Mouse (Mus musculus) bone marrow, adult 2 months (tissue): ENCODE measurements around the gene Olfr1121. TPM values are rescaled to one million over a fixed set of nuclear protein-coding genes. Genes with fewer than 3 reads are reported as not detected.
"Not testable (repeated sequence)": the region's sequence is repeated elsewhere in the genome, so short reads cannot be mapped to it uniquely, and the experiment has no call there.

Experiments used
- H3K27ac ChIP-seq: fragments of 200-500 bp; 2 replicates; pipeline ENCODE4 v1.5.1; 2012; ENCODE audit warnings: low read depth, mild to moderate bottlenecking, control low read depth, inconsistent platforms, low read length; ENCODE audit not compliant: control insufficient read depth, poor library complexity, insufficient read depth
- H3K4me1 ChIP-seq: fragments of 200-500 bp; 2 replicates; pipeline ENCODE4 v1.6.1; 2011; ENCODE audit warnings: low read length; ENCODE audit not compliant: control insufficient read depth, insufficient read depth
- H3K4me3 ChIP-seq: fragments of 200-500 bp; replicated peaks from 2 replicates; pipeline ENCODE3; 2011; ENCODE audit warnings: mild to moderate bottlenecking, low read depth, low read length, control low read depth; ENCODE audit not compliant: control insufficient read depth
- CTCF ChIP-seq: fragments of 200-500 bp; IDR thresholded peaks from 2 replicates; pipeline ENCODE4 v1.5.1; 2011; ENCODE audit warnings: low read length, control low read depth; ENCODE audit not compliant: control insufficient read depth, insufficient read depth
- POLR2A ChIP-seq: fragments of 200-500 bp; IDR thresholded peaks from 2 replicates; pipeline ENCODE4 v1.6.1; 2011; ENCODE audit warnings: low read depth, mild to moderate bottlenecking, control low read depth, low read length, borderline replicate concordance; ENCODE audit not compliant: control insufficient read depth
- WGBS: fragments of 180-500 bp; shearing (Covaris S2); methylation state at CpG from one replicate; pipeline ENCODE4 v1.1.7; 2018; 5-methylcytosine and 5-hydroxymethylcytosine counted together
- polyA plus RNA-seq: library from polyadenylated mRNA; stranded (reverse); fragments of >200 nt; gene quantifications from 2 replicates; pipeline ENCODE4 v1.2.4, GENCODE M21; 2011; ENCODE audit warnings: low replicate concordance; ENCODE audit not compliant: missing spikeins, insufficient read depth, insufficient read length

The Olfr1121 gene
- polyA plus RNA-seq: not detected in 2 replicates

DNA sequence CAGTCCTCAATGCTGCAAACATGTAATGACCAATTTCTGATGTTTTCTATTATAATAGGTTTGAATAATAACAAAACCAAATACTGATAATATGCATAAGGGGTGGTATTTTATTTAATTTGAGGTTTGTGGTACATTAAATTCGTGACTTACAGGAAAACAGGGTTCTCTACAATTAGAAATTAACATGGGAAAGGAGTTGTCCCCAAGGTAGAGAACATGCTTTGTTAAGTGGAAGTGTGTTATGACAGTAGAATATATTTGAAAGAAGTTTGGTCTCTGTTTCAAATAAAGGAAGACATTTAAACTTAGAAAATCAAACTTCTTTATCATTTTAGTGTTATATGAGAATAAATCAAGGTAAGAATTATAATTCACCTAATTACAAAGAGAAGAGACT lies at the start of gene Olfr1121:
Olfr1121 (plus strand) TSS at position 301 of the 400 bp plus-strand sequence.
- TF ChIP-seq CTCF (no peak), POLR2A (no peak)
- no peak within 1 kb of the TSS for H3K27ac ChIP-seq
- 16% methylated on average over 1 of the region's 1 CpGs for WGBS
- H3K4me3 ChIP-seq: no peak within 1 kb of the TSS
- H3K4me1 ChIP-seq: no peaks in the 10 kb centered on the region

DNA sequence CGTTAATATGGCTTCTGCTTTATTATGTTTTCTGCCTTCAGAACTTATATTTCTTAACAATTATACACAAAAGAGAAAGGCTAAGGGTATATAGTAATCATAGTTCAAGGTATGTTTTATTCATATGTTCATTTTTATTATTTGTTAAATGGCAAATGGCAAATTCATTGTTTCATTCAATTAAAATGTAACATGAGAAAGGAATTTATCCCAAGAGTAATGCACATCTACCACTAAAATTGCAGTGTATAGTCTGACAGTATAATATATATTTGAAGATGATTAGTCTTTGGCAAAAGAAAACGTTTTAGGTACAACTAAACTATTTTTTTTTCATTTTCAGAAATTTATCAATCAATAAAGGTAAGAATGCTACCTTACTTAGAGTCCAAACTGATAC lies 15.2 kb upstream of the Olfr1121 start, which contains the start of gene Olfr1120:
Olfr1120 (plus strand) TSS at position 301 of the 400 bp plus-strand sequence.
- H3K27ac ChIP-seq: no peak within 1 kb of the TSS
- no peak within 1 kb of the TSS for H3K4me3 ChIP-seq
- H3K4me1 ChIP-seq: no peaks in the 10 kb centered on the region
- 40% methylated on average over 2 of the region's 2 CpGs for WGBS
- TF ChIP-seq CTCF (no peak), POLR2A (no peak)

DNA sequence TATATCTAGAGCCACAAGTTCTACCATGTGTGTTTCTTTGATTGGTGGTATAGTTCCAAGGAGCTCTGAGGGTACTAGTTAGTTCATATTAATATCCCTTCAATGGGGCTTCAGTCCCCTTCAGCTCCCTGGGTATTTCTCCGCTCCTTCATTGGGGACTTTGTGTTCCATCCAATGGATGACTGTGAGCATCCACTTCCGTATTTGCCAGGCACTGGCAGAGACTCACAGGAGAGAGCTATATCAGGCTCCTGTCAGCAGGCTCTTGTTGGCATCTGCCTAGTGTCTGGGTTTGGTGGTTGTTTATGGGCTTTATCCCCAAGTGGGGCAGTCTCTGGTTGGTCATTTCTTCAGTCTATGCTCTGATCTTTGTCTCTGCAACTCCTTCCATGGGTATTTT lies 9.6 kb upstream of the Olfr1121 start:
- 73% methylated on average over 2 of the region's 2 CpGs for WGBS
- H3K4me1 ChIP-seq, H3K4me3 ChIP-seq, H3K27ac ChIP-seq: not testable (repeated sequence)

DNA sequence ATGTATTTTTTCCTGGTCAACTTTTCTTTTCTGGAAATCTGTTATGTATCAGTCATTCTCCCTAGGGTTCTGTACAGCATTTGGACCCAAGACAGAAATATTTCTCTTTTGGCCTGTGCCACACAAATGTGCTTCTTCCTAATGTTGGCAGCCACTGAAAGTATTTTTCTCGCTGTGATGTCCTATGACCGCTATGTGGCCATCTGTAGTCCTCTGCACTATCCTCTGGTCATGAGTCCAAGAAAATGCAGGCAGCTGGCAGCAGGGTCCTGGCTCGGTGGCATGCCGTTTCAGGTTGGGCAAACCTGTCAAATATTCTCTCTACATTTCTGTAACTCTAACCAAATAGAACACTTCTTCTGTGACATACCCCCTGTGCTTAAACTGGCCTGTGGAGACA lies 2.0 kb downstream of the Olfr1121 start:
- TF ChIP-seq CTCF (no peak), POLR2A (no peak)
- Histone ChIP-seq H3K4me1 (no peaks in the 10 kb centered on the region), H3K27ac (no peak overlapping the region), H3K4me3 (no peak overlapping the region)
- 72% methylated on average over 4 of the region's 4 CpGs for WGBS

DNA sequence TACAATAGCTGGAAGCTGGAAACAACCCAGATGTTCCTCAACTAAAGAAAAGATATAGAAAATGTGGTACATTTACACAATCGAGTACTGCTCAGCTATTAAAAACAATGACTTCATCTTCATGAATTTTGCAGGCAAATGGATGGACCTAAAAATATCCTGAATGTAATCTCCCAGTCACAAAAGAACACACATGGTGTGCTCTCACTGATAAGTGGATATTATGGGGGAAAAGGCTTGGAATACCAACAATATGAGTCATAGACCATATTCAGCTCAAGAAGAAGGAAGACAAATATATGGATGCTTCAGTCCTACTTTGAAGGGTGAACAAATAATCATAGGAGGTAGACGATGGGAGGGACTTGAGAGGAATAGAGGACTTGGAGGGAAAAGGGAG lies 14.2 kb downstream of the Olfr1121 start:
- 66% methylated on average over 2 of the region's 2 CpGs for WGBS
- Histone ChIP-seq H3K27ac (no peak overlapping the region), H3K4me3 (no peak overlapping the region), H3K4me1 (no peaks in the 10 kb centered on the region)
- TF ChIP-seq POLR2A: no peak
- TF ChIP-seq CTCF: no peak

DNA sequence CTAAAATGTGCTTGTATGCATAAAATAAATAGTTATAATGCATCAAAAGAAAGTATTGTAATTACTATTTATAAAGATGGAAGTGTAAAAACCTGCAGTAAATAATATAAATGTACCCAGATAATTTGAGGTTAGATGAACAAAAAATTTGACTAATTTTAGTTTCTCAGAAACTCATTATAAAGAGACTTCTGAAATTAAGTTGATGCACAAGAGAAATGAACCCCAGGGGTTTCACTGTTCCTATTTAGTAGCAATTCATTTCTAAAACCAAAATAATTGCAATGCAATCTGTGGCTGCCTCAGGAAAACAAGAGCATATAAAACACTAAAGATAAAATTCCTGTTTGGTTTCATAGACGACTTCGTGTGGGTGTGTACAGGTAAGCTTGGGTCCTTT lies 15.9 kb downstream of the Olfr1121 start, which contains the start of gene Olfr1122:
Olfr1122 (plus strand) TSS at position 301 of the 400 bp plus-strand sequence.
- no peak within 1 kb of the TSS for H3K4me3 ChIP-seq
- TF ChIP-seq POLR2A (no peak), CTCF (no peak)
- WGBS: 75% methylated on average over 2 of the region's 2 CpGs
- H3K4me1 ChIP-seq: no peaks in the 10 kb centered on the region
- no peak within 1 kb of the TSS for H3K27ac ChIP-seq

DNA sequence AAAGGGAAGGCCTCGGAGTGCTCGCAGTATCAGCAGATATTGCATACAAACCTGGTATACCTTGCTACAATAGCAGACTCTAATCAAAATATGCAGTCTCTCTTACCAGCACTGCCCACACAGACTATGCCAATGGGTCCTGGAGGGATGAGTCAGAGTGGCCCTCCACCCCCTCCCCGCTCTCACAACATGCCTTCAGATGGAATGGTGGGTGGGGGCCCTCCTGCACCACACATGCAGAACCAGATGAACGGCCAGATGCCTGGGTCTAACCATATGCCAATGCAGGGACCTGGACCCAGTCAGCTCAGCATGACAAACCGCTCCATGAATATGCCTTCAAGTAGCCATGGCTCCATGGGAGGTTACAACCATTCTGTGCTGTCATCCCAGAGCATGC lies 23.9 kb downstream of the Olfr1121 start:
- not testable (repeated sequence) for H3K4me3 ChIP-seq, H3K27ac ChIP-seq
- 77% methylated on average over 5 of the region's 5 CpGs for WGBS

DNA sequence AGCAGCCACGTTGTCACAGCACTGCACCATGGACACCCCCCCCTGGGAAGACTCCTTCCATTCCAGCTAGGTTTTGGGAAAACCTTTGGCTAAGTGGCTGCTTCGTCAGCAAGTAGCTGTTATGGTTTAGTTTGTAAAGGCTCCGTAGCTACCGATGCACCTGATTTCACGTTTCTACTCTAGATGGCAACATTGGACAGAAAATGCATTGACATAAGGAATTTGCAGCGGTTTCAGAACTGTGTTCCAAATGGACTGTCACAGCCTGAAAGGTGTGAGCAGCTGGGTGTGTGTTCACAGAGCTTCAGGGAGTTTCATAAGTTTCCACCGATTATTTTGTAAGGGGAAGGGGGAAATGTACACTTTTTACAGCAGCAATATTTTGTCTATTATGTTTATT lies 25.0 kb downstream of the Olfr1121 start:
- WGBS: 81% methylated on average over 7 of the region's 7 CpGs
- not testable (repeated sequence) for H3K4me1 ChIP-seq, H3K27ac ChIP-seq, H3K4me3 ChIP-seq

More for the DNA sequence above, 23.9 kb downstream of the Olfr1121 start:
- H3K4me1 ChIP-seq: not testable (repeated sequence)

DNA sequence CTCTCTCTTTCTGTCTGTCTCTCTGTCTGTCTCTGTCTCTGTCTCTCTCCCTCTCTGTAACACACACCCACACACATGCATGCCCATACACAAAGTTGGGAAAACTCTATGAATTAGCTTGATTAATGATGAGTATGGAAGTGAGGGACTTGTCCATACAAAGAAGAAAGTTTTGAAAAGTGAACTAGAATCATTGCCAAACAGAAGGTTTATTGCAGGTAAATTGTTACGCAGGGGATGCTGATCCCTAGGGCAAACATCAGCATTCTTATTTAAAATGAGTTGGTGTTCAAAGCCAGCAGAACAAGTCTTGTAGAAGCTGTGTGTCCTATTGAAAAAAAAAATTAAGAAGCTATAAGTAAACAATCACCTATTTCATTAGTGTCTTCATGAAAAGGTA lies 46.6 kb downstream of the Olfr1121 start, which contains the start of gene Olfr1123:
Olfr1123 (plus strand) TSS at position 301 of the 400 bp plus-strand sequence.
- no peak for TF ChIP-seq POLR2A
- no peak for TF ChIP-seq CTCF
- H3K4me1 ChIP-seq: no peaks in the 10 kb centered on the region
- WGBS: 75% methylated on average over 1 of the region's 1 CpGs
- H3K27ac ChIP-seq: no peak within 1 kb of the TSS
- no peak within 1 kb of the TSS for H3K4me3 ChIP-seq

Other genes with a start within 250 kb of the Olfr1121 start
- not detected in 2 replicates for gene Olfr1110, start 229.6 kb upstream of the Olfr1121 start, polyA plus RNA-seq
- gene Olfr1111, start 217.3 kb upstream of the Olfr1121 start, polyA plus RNA-seq: not detected in 2 replicates
- gene Olfr1112, start 182.1 kb upstream of the Olfr1121 start, polyA plus RNA-seq: 1.6 TPM in 1 of 2 replicates, not detected in the other
- not detected in 2 replicates for gene Olfr1113, start 160.9 kb upstream of the Olfr1121 start, polyA plus RNA-seq
- not detected in 2 replicates for gene Olfr1115, start 121.9 kb upstream of the Olfr1121 start, polyA plus RNA-seq
- gene Olfr1116, start 102.4 kb upstream of the Olfr1121 start, polyA plus RNA-seq: 0.13 TPM in 1 of 2 replicates, not detected in the other
- not detected in 2 replicates for gene Olfr1118, start 62.3 kb upstream of the Olfr1121 start, polyA plus RNA-seq
- not detected in 2 replicates for gene Olfr1120, start 15.1 kb upstream of the Olfr1121 start, polyA plus RNA-seq
- not detected in 2 replicates for gene Olfr1122, start 16.0 kb downstream of the Olfr1121 start, polyA plus RNA-seq
- not detected in 2 replicates for gene Olfr1123, start 46.7 kb downstream of the Olfr1121 start, polyA plus RNA-seq
- gene Olfr1124, start 60.4 kb downstream of the Olfr1121 start, polyA plus RNA-seq: 0.79 and 1.2 TPM in 2 replicates
- gene Olfr1126, start 84.1 kb downstream of the Olfr1121 start, polyA plus RNA-seq: not detected in 2 replicates
- not detected in 2 replicates for gene Pramel7, start 127.2 kb downstream of the Olfr1121 start, polyA plus RNA-seq
- 1.5 TPM in 1 of 2 replicates, not detected in the other for gene Pramel6, start 136.7 kb downstream of the Olfr1121 start, polyA plus RNA-seq
- not detected in 2 replicates for gene Olfr153, start 161.9 kb downstream of the Olfr1121 start, polyA plus RNA-seq
- gene Olfr1128, start 175.6 kb downstream of the Olfr1121 start, polyA plus RNA-seq: not detected in 2 replicates
- gene Olfr1129, start 204.0 kb downstream of the Olfr1121 start, polyA plus RNA-seq: not detected in 2 replicates
- gene Olfr1130, start 236.3 kb downstream of the Olfr1121 start, polyA plus RNA-seq: not detected in 2 replicates